Mouse (Mus musculus): Measurements from ENCODE around the gene 2900026A02Rik.

Gene 2900026A02Rik

GRCm38 (mm10) chr5:113174916-113175692 lies 45.9 kb downstream of the 2900026A02Rik start:
- DNase-seq (ENCODE audit: low spot score), result no peak

- DNase-seq (ENCODE audit: low spot score), result no peak
Measured at GRCm38 (mm10) chr5:113173318-113173717, 47.7 kb downstream of the 2900026A02Rik start.

GRCm38 (mm10) chr5:113171968-113172578 lies 49.0 kb downstream of the 2900026A02Rik start:
- DNase-seq (ENCODE audit: low spot score), result no peak

GRCm38 (mm10) chr5:113170064-113170754 lies 50.8 kb downstream of the 2900026A02Rik start:
- DNase-seq (ENCODE audit: low spot score), result no peak

- DNase-seq (ENCODE audit: low spot score), result no peak
Measured at GRCm38 (mm10) chr5:113167733-113168132, 53.3 kb downstream of the 2900026A02Rik start.

- DNase-seq (ENCODE audit: low spot score), result no peak
Measured at GRCm38 (mm10) chr5:113165481-113165880, 55.6 kb downstream of the 2900026A02Rik start.

- no peak for DNase-seq (ENCODE audit: low spot score)
Measured at GRCm38 (mm10) chr5:113164873-113165441, 56.1 kb downstream of the 2900026A02Rik start.

GRCm38 (mm10) chr5:113164448-113164847 lies 56.6 kb downstream of the 2900026A02Rik start:
- no peak for DNase-seq (ENCODE audit: low spot score)

GRCm38 (mm10) chr5:113163116-113163515 lies 57.9 kb downstream of the 2900026A02Rik start:
- no peak for DNase-seq (ENCODE audit: low spot score)

- no peak for DNase-seq (ENCODE audit: low spot score)
Measured at GRCm38 (mm10) chr5:113162699-113163098, 58.3 kb downstream of the 2900026A02Rik start.

GRCm38 (mm10) chr5:113161576-113161975 lies 59.5 kb downstream of the 2900026A02Rik start:
- DNase-seq (ENCODE audit: low spot score), result no peak

GRCm38 (mm10) chr5:113160320-113160719 lies 60.7 kb downstream of the 2900026A02Rik start:
- no peak for DNase-seq (ENCODE audit: low spot score)

- no peak for DNase-seq (ENCODE audit: low spot score)
Measured at GRCm38 (mm10) chr5:113158759-113159355, 62.2 kb downstream of the 2900026A02Rik start.

- no peak for DNase-seq (ENCODE audit: low spot score)
Measured at GRCm38 (mm10) chr5:113157588-113157987, 63.4 kb downstream of the 2900026A02Rik start.

GRCm38 (mm10) chr5:113157006-113157405 lies 64.0 kb downstream of the 2900026A02Rik start:
- DNase-seq (ENCODE audit: low spot score), result no peak

GRCm38 (mm10) chr5:113155133-113155532 lies 65.9 kb downstream of the 2900026A02Rik start:
- DNase-seq (ENCODE audit: low spot score), result peak; percentile 59

GRCm38 (mm10) chr5:113154441-113154840 lies 66.6 kb downstream of the 2900026A02Rik start:
- no peak for DNase-seq (ENCODE audit: low spot score)

- DNase-seq (ENCODE audit: low spot score), result no peak
Measured at GRCm38 (mm10) chr5:113153508-113153830, 67.6 kb downstream of the 2900026A02Rik start.

GRCm38 (mm10) chr5:113152663-113153507 lies 68.2 kb downstream of the 2900026A02Rik start:
- no peak for DNase-seq (ENCODE audit: low spot score)

- no peak for DNase-seq (ENCODE audit: low spot score)
Measured at GRCm38 (mm10) chr5:113151554-113152103, 69.4 kb downstream of the 2900026A02Rik start.
